Mouse (Mus musculus): ENCODE data around the gene Sun1. TPM values are rescaled to one million over a fixed set of nuclear protein-coding genes. Genes with fewer than 3 reads are reported as not detected.

Gene Sun1
- polyA plus RNA-seq (2012; rRNA removed), result 25.0 and 41.5 TPM in 2 replicates

DNA sequence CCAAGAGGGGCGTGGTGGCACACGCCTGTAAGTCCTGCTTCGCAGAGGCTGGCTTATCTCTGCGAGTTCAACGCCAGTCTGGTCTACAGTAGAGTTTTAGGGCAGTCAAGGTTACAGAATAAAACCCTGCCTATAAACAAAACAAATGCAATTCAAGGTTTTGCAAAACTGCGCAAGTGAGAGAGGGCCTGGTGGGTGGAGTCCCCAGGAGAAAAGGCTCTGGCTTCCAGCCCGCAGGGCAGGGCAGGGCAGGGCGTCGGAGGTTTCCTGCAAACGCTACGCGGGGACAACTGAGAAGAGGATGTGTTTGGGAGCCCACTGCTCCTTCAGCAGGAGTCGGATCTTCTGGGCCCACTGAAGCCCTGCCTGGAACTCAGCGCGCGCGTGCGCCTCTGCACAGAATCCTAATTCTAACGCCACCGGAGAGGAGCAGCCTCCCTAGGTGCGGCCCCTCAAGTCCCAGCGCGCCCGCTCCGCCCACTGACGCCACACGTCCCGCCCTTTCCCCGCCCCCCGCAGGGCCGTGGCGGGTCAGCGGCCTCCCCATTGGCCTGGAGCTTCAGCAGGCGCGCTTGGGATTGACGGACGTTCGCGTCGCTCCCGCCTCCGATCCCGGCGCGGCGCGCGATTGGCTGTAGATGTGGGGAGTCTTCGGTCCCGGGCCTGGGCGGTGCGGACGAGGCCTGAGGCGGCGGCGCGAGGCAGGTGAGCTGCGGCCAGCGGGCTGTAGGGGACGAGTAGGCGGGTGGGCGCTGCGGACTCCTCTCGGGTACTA is at the start of gene Sun1:
Sun1 (plus strand) TSS at position 643 of the 775 bp plus-strand sequence.
- peak; percentile 87 for DNase-seq (ENCODE audit: low read depth, low spot score)
- WGBS, result under 1% methylated on average over 61 of the region's 64 CpGs

DNA sequence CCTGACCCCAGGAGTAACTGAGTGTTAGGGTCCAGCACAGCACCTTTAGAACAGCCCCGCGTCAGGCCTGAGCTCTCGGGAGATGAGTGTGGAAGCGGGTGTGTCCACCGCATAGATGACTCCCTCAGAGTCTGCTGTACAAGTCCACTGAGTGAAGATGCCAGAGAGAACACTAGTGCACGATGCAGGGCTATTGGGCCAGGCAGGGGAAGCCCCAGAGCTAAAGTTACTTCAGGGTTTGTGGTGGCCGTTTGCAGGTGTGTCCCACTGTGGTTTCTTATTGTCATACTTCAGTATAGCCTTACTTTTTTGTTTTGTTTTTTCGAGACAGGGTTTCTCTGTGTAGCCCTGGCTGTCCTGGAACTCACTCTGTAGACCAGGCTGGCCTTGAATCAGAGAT is 39.5 kb upstream of the Sun1 start:
- no peak for DNase-seq (ENCODE audit: low read depth, low spot score)
- 77% methylated on average over 8 of the region's 8 CpGs for WGBS

DNA sequence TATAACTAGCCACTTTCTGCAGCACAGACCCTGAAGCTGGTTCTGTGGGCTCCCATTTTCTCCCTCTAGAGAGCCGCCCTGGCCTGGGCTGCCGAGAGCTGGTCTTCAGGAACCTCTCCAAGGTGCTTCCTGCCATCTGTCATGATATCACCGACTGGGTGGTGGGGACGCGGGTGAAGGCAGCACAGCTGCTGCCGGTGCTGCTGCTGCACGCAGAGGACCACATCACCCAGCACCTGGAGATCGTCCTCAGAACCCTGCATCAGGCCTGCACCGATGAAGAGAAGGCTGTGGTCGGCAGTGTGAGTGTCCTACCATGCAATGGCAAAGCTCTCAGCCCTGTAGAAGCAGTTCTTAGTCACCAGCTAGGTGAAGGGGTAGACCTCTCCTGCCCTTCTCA is 38.8 kb upstream of the Sun1 start:
- WGBS, result 88% methylated on average over 10 of the region's 10 CpGs
- DNase-seq (ENCODE audit: low read depth, low spot score), result no peak

DNA sequence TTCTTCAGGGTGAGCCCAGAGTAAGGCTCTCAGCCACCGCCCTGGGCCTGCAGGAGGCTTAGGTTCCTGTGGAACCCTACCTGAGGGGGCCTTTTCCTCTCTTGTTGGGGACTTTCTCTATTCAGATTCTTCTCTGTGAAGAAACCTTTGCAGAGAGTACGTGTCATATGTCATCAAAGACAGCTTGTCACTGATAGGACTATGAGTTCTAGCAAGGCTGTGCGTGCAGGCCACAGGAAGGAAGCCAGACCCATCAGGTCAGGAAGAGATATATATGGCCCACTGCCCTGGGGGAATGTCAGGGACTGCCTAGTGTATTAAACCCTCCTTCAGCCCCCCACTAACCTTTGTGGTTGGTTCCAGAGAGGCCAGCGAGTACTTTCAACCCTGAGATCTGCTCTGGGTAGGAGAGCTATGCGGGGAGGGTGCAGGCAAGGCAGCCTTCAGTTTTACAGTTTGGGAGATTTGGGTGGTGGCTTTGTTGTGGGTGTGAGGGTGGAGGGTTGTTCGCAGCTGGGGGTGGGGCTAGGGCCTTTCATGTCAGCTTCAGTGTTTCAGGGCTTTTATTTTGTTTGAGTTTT is 33.6 kb upstream of the Sun1 start:
- 91% methylated on average over 6 of the region's 6 CpGs for WGBS
- DNase-seq (ENCODE audit: low read depth, low spot score), result no peak

DNA sequence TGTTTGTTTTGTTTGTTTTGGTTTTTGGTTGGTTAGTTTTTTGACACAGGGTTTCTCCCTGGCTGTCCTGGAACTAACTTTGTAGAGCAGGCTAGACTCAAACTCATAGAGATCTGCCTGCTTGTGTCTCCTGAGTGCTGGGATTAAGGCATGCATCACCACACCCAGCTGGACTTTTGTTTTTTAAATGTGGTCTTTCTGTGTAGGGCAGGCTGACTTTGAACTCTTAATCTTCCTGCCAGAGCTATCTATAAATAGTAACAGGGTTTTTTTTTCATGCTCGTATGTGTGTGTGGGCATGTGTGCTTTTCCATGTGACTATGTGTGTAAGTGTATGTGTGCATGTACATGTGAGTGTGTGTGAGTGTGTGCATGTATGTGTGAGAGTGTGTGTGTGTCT is 32.9 kb upstream of the Sun1 start:
- 87% methylated on average over 1 of the region's 1 CpGs for WGBS
- no peak for DNase-seq (ENCODE audit: low read depth, low spot score)

DNA sequence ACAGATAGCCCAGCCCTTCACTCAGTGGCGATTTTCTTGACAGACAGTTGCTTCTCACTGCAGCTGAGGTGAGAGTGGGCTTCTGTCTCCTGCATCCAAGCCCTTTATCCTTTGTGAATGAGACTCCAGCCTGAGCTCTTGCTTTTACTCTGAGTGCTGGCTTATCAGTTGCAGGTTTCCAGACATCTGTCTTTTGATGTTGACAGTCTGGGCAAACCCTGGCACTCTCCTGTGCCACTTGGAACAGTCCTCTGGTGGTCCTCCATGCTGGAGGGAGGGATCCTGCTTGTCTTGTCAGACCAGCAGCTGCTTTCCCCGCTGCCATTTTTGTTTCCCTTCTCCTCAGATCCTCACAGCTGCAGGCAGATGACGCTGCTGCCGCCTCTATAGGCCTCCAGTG is 28.5 kb upstream of the Sun1 start:
- 92% methylated on average over 4 of the region's 4 CpGs for WGBS
- no peak for DNase-seq (ENCODE audit: low read depth, low spot score)

DNA sequence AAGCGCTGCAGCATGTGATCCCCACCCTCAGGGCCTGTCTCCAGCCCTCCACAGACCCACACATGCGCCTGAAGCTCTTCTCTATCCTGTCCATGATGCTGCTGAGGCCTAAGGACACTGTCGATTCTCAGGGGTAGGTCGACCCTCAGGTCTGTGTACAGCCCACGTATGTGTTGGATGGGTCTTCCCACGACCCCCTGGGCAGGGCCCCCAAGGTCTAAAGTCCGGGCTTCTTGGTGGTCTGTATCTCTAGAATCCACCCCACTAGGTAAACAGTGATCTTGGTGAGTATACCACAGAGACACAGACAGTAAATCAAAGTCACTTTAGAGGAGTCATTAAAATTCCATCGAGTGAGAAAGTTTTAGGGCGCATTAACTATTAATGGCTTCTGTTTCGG is 26.3 kb upstream of the Sun1 start:
- no peak for DNase-seq (ENCODE audit: low read depth, low spot score)
- WGBS, result 28% methylated on average over 10 of the region's 10 CpGs

DNA sequence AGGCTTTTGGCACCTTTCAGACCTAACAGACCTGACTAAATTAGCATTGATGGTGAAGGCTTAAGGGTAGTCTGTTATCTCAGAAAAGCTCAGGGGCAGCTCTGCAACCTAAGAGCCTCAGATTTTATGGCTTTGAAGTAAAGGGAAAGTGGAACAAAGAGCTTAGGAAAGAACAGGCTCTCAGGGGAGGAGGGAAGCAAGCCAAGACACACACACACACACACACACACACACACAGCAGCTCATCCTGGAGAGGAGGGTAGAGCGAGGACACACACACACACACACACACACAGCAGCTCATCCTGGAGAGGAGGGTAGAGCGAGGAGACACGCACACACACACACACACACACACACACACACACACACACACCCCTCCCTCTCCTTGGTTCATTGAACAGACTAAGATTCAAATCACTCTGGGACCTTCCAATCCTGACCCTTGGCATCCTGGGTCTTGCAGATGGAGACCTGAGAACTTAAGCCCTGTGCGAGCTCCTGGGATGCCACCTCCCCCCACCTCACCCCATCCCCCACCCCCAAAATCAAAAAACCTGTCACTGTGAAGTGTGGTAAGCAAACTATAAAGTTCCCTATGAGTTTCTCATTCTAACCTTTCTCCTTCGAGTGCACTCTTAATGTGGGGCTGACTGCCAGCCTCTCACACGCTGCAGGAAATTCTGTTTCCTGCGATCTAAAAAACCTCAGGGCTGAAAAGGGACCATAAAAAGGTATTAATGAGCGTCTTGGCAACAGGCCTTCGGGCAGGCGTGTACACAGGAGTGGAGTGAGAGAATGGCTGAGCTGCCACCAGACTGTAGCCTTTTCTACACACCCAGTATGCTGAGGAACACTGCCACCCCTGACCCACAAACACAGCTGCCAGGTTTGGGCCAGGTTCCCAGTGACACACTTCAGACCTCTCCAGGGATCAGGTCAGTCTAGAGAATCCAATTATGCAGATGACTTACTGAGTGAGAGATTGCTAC is 25.6 kb upstream of the Sun1 start:
- 15% methylated on average over 9 of the region's 10 CpGs for WGBS
- DNase-seq (ENCODE audit: low read depth, low spot score), result no peak

DNA sequence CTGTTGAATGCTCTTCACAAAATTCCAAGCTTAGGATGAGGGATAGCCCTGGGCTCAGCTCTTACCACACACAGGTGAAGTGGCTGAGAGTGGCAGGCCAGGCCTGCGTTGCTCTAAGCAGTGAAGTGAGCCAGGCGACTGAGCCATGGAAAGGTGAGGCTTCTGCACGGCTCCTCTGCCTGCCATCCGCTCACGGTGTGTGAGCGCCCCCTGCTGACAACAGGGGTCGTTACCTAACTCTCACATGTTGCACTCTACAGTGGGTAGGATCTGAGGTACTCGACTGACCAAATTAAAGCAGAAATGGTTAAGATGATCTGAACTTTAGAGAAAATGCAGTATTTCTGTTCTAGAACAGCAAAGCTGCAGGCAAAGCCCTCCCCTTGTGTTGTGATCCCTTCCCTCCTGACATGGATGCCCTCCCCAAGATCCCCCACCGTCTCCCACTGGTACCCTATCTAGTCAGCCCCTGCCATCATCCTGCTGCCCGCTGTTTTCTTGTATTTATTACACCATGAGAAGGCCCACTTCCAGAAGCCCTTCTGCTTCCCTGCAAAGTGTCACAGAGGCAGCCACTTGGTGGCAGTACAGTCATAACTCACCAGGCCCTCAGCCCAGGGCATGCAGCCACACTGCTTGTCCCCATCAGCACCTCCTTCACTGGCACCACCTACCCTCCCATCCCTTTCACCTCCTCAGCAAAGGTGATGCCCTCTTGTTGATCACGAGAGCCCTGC is 21.4 kb upstream of the Sun1 start:
- WGBS, result 23% methylated on average over 11 of the region's 11 CpGs
- DNase-seq (ENCODE audit: low read depth, low spot score), result no peak

DNA sequence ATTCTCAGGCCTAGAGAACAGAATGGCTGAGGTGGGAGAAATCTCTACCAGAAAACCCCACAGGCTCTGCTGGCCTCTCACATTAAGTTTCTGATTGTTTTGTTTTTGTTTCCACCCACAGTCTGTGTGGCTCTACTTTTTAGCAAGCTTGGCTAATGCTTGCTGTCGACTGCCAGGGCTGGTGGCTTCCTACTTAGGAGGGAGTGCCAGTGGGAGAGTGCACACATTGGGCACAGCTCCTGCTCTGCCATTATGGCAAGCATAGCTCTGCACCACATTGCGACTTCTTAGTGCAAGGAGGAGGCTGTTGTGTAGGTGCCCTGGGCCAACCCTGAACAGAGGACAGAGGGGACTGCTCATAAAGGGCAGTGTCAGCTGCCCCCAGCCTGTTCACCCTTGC is 17.3 kb upstream of the Sun1 start:
- 83% methylated on average over 2 of the region's 2 CpGs for WGBS

DNA sequence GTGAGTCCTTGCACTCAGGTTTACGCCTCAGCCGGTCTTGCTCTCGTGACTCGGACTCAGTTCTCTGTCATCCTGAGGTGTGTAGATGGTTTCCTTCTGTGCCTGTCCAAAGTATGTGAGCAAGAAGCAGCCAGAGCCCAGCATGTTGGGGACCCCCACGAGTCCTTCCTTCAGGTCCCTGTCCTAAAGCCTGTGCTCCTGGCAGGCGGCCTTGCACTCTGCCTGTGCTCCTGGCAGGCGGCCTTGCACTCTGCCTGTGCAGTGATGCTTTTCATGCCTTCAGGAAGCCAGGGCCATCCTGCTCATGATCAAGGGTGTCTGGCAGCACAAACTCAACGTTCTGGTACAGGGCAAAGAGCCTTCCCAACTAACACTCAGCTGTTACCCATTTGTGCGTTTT is 16.8 kb upstream of the Sun1 start:
- no peak for DNase-seq (ENCODE audit: low read depth, low spot score)
- 93% methylated on average over 9 of the region's 9 CpGs for WGBS

More for the DNA sequence above, 17.3 kb upstream of the Sun1 start:
- DNase-seq (ENCODE audit: low read depth, low spot score), result no peak

DNA sequence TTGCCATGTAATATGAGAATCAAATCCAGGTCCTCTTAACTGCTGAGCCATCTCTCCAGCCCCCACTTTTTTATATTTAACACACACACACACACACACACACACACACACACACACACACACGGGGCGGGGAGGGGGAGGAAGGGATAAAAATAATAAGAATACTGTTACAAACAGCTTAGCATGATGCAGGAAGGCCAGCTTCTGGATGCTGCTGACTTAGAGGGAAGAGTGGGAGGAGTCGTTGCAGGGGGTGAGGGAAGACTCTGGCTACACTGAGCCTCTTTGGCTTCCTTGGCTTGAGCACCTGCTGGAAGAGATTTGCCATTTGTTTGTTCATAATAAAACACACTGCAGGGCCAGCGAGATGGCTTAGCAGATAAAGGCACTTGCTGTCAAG is 15.5 kb upstream of the Sun1 start:
- no peak for DNase-seq (ENCODE audit: low read depth, low spot score)
- WGBS, result 65% methylated on average over 4 of the region's 4 CpGs

DNA sequence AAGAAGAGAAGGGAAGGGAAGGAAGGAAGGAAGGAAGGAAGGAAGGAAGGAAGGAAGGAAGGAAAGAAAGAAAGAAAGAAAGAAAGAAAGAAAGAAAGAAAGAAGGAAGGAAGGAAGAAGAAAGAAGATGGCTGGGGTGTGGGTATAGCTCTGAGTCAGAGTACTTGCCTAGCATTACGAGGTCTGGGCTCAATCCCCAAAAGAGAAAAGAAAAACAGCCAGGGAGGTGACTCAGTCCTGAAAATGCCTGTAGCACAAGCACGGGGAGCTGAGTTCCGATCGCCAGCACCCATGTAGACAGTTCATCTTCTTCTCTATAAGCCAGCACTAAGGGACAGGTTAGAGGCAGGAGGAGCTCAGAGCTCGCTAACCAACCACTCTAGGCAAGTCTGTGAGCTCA is 10.7 kb upstream of the Sun1 start:
- 86% methylated on average over 5 of the region's 5 CpGs for WGBS
- no peak for DNase-seq (ENCODE audit: low read depth, low spot score)

DNA sequence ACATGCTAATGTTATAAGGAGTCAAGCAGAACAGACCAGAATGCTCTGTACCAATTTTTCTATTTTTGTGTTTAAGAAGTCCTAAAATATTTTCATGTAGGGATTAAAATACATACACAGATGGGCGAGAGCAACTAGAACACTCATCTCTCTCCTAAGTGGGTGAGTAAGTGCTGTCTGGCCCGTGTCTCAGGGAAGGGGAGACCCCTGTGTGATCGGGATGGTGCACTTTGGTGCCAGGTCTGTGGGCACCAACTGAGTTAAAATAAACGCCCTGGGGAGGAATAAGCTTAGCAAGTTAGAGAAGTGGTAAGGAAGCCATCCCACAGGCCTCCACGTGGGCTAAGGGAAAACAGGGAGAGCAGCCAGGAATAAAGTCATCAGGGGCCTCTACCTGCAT is 9.5 kb upstream of the Sun1 start:
- no peak for DNase-seq (ENCODE audit: low read depth, low spot score)
- 71% methylated on average over 5 of the region's 5 CpGs for WGBS

DNA sequence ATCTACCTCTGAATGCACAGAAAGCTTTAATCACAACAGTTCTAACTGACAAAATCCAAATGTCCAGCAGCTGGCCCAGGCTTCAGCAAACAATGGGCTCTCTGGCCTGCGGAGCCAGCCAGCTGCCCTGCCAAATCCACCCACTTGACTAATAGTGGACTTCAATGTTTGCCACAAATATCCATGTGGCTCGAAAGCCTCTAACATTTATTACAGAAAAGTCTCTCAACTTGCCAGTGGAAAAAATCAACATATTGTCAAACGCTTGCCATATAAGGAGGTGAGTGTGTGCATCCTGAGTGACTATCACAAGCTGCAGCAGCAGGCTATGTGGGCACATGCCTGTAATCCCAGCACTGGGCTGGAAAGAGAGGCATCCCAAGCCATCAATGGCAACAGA is 1.7 kb upstream of the Sun1 start:
- 66% methylated on average over 3 of the region's 3 CpGs for WGBS
- no peak for DNase-seq (ENCODE audit: low read depth, low spot score)

DNA sequence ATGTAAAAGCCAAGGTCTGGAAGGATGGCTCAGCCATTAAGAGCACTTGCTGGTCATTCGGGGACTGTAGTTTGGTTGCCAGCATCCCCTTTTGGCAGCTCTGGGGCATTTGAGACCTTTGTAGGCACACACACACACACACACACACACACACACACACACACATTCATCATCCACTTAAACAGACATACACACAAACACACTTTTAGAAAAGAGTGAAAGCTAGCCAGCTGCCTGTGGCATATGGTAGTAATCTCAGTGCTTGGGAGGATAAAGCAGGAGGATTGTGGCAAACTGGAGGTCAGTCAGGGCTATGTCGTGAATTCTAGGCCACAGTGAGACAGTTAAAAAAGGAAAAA is 822 bp upstream of the Sun1 start:
- WGBS, result 31% methylated on average over 2 of the region's 2 CpGs
- DNase-seq (ENCODE audit: low read depth, low spot score), result no peak

DNA sequence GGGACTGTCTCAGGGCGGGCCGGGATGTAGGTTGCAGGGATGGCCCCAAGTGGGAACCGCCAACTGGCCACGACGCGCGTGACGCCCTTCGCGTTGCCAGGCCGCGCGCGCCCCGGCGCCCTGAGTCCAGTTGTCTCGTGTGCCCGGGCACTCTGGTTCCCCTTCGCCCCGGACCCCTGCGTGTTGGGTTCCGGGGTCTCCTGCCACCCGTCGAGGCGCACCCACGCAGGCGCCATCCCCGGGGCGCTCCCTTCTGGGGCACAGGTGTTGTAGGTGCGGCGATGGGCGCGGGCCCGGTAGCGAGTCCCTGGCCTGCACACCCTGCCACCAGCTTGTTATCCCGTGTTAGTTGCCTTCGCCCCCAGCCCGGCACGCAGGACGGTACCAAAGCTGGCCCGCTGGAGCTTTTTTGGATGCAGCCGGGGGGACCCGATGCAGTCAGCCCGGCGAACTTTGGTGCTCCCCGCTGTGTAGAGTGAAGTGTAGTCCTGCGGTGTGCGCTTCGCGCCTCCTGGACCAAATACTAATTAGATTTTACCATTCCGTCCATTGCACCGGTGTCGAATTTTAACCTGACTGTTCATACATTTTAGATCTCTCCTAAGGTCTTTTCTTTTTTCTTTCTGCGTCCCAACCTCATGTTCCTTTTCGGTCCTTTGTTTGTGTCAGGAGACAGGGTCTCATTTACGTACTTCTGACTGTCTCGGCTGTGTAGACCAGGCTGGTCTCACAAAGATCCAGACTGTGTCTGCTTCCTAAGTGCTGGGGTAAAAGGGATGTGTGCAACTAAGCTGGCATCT is 533 bp downstream of the Sun1 start:
- DNase-seq (ENCODE audit: low read depth, low spot score), result no peak
- 1% methylated on average over 57 of the region's 57 CpGs for WGBS

DNA sequence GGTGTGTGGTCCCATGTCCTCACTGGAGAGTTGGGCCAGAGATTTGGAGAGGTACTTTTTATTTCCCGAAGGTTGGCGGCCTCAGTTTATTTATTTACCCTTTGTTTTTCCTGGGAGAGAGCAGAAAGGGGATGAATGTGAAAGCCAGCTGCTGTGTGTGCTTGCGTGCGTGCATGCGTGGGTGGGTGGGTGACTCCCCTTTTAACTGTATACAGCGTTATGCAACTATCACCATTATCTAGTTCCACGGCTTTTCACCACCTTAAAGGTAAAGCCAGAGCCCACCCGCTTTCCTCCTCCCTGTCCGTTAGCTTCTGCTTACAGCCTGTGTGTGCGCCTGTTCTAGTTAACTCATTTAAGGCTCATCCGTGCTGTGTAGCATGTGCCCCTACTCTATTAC is 1.7 kb downstream of the Sun1 start:
- whole genome bisulfite sequencing, result 64% methylated on average over 11 of the region's 11 CpGs
- no peak for DNase-seq (ENCODE audit: low read depth, low spot score)

DNA sequence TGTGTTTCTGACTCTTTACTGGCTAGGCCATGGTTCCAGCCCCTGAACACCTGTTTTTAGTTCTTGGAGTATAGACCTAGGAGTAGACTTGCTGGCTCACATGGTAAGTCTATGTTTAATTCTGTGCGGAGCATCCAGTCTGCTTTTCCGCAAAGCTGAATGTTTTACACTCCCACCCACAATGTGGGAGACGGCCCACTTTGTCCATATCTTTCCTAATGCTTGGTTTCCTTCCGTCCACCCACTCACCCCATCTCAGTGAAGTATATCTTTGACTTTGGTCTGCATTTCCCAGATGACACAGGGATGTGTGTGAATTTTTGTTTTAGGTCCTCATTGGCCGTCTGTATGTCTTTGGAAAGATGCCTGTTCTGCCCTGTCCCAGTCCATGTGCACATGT is 2.9 kb downstream of the Sun1 start:
- WGBS, result 88% methylated on average over 5 of the region's 5 CpGs
- DNase-seq (ENCODE audit: low read depth, low spot score), result no peak

Measured in large intestine, adult 2 months (tissue).